Mouse (Mus musculus) stomach, embryonic 15.5 days (tissue): ENCODE measurements around the gene Itih3. TPM values are rescaled to one million over a fixed set of nuclear protein-coding genes. Genes with fewer than 3 reads are reported as not detected.
A peak's percentile ranks its signal among the peaks of the same experiment; 100 is the strongest.

Experiments used
- ATAC-seq: fragments of 200-750 bp; cut with Nextera tagmentation; 2 replicates; pipeline ENCODE4 v1.8.0; 2017; ENCODE audit warnings: low read depth, moderate number of reproducible peaks, moderate TSS enrichment; ENCODE audit not compliant: insufficient read depth, low FRiP score
- H3K27ac ChIP-seq: fragments of 300-500 bp; sonication (generic); 2 replicates; pipeline ENCODE4 v1.5.1; 2015; ENCODE audit warnings: mild to moderate bottlenecking, inconsistent platforms
- H3K27me3 ChIP-seq: fragments of 300-500 bp; sonication (generic); replicated peaks from 2 replicates; pipeline ENCODE4 v1.6.1; 2015; ENCODE audit warnings: inconsistent platforms
- H3K36me3 ChIP-seq: fragments of 300-500 bp; sonication (generic); 2 replicates; pipeline ENCODE4 v1.6.1; 2015; ENCODE audit warnings: inconsistent platforms
- H3K4me1 ChIP-seq: fragments of 300-500 bp; sonication (generic); 2 replicates; pipeline ENCODE4 v1.6.1; 2015; ENCODE audit warnings: inconsistent platforms
- H3K4me2 ChIP-seq: fragments of 300-500 bp; sonication (generic); 2 replicates; pipeline ENCODE4 v1.6.1; 2015; ENCODE audit warnings: mild to moderate bottlenecking, inconsistent platforms
- H3K4me3 ChIP-seq: fragments of 300-500 bp; sonication (generic); replicated peaks from 2 replicates; pipeline ENCODE4 v1.5.1; 2015; ENCODE audit warnings: inconsistent platforms
- H3K9ac ChIP-seq: fragments of 300-500 bp; sonication (generic); 2 replicates; pipeline ENCODE4 v1.6.1; 2015; ENCODE audit warnings: inconsistent platforms
- H3K9me3 ChIP-seq: fragments of 300-500 bp; sonication (generic); 2 replicates; pipeline ENCODE4 v1.6.1; 2016; ENCODE audit warnings: inconsistent platforms
- WGBS: fragments of 180-500 bp; shearing (Covaris S2); methylation state at CpG from one replicate; pipeline ENCODE4 v1.1.7; 2015; 5-methylcytosine and 5-hydroxymethylcytosine counted together
- polyA plus RNA-seq: library from polyadenylated mRNA; unstranded; fragments of >200 nt; fragmentation: Nextera tagmentation; extraction: Ambion mirVana; gene quantifications from 2 replicates; pipeline ENCODE4 v1.2.1, GENCODE M21; 2015

Gene Itih3
- polyA plus RNA-seq, 1 experiment from 2014 or later, result 15.0 TPM

DNA sequence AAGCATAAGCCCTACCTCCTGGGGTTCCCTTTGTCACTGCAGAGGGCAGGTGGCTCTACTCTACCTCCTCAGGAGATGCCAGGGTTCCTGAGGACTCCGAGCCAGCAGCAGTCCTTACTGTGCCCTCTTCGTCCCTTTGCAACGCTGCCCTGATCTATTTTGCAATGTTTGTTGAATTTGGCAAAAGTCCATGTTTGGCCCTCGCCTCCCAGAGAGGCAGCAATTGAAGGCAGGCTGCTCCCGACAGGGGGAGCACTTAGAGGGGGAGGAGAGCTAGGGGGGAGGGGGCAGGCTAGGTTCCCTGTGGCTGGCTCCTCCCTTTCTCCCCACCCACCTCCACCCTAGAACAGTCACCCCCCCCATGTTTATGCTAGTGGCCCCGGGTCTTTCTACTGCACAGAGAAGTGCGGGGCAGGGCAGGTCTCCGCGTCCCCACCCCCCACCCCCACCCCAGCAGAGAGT lies 35.3 kb downstream of the Itih3 start:
- no peak overlapping the region for H3K27ac ChIP-seq
- no peak overlapping the region for H3K4me3 ChIP-seq
- 5% methylated on average over 9 of the region's 9 CpGs for WGBS
- peaks cover 9% of the 10 kb centered on the region for H3K4me1 ChIP-seq
- H3K9ac ChIP-seq, result no peak overlapping the region
- no peaks in the 10 kb centered on the region for H3K9me3 ChIP-seq
- peak; percentile 51 for ATAC-seq
- no peaks in the 10 kb centered on the region for H3K27me3 ChIP-seq
- H3K4me2 ChIP-seq, result peak overlapping the region; percentile 32
- H3K36me3 ChIP-seq, result no peaks in the 10 kb centered on the region

DNA sequence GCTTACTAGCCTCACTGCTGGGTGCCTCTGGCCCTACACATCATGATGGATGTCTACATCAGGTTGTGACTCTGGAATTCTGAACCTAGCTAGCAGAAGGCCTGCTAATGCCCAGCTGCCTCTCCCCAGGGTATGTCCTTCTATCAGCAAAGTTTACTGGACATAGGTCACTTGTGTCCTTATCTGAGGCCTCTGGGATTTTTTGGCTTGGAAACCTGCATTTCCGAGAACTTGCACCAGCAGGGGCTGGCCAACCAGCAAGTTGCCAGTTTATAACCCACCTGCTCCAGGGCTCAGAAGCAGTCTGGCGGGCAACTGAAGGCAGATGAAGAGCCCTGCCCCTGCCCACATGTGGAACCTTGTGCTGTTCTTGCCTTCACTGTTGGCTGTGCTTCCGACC lies 37.4 kb downstream of the Itih3 start, which contains the start of gene Itih4:
Itih4 (plus strand) TSS at position 273 of the 400 bp plus-strand sequence.
- no peak within 1 kb of the TSS for H3K27ac ChIP-seq
- no peak within 1 kb of the TSS for H3K9ac ChIP-seq
- H3K4me2 ChIP-seq, result no peak within 1 kb of the TSS
- 87% methylated on average over 3 of the region's 3 CpGs for WGBS
- no peak for ATAC-seq
- no peaks in the 10 kb centered on the region for H3K36me3 ChIP-seq
- peaks cover 9% of the 10 kb centered on the region for H3K4me1 ChIP-seq
- H3K4me3 ChIP-seq, result no peak within 1 kb of the TSS
- H3K9me3 ChIP-seq, result no peaks in the 10 kb centered on the region
- no peaks in the 10 kb centered on the region for H3K27me3 ChIP-seq

DNA sequence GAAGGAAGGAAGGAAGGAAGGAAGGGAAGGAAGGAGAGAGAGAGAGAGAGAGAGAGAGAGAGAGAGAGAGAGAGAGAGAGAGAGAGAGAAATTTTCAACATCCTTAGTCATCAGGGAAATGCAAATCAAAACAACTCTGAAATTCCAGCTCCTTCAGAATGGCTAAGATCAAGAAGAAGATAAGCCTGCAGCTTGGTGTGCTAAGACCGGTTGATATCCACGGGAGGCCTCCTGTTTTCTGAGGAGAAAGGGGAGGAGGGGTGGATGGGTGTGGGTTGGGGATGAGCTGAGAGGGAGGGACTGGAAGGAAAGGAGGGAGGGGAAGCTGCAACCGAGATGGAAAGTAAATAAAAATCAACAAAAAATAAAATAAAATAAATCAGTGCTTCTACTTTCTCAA lies 38.3 kb downstream of the Itih3 start:
- 9% methylated on average over 3 of the region's 3 CpGs for WGBS
- H3K4me1 ChIP-seq, result peaks cover 9% of the 10 kb centered on the region
- H3K9me3 ChIP-seq, result no peaks in the 10 kb centered on the region
- no peak overlapping the region for H3K4me3 ChIP-seq
- no peaks in the 10 kb centered on the region for H3K27me3 ChIP-seq
- no peaks in the 10 kb centered on the region for H3K36me3 ChIP-seq
- H3K9ac ChIP-seq, result no peak overlapping the region
- no peak for ATAC-seq
- H3K27ac ChIP-seq, result no peak overlapping the region
- no peak overlapping the region for H3K4me2 ChIP-seq

DNA sequence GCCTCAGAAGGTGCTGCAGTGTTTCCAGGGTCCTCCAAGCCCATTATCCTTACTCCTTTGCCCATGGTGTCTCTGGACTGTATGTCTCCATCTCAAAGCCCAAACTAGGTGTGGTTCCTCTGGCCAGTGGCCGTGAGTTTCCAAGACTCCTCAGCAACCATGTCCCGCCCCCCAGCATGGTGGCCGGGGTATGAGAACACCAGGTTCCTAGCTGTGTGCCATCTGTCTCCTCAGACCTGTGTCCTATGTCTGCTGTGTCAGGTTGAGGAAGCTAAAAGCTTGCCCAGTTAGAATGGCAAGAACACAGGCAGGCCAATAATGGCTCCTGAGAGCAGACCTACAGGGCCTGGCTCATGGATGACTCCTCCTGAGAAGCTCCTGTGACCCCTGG lies 41.8 kb downstream of the Itih3 start:
- ATAC-seq, result no peak

DNA sequence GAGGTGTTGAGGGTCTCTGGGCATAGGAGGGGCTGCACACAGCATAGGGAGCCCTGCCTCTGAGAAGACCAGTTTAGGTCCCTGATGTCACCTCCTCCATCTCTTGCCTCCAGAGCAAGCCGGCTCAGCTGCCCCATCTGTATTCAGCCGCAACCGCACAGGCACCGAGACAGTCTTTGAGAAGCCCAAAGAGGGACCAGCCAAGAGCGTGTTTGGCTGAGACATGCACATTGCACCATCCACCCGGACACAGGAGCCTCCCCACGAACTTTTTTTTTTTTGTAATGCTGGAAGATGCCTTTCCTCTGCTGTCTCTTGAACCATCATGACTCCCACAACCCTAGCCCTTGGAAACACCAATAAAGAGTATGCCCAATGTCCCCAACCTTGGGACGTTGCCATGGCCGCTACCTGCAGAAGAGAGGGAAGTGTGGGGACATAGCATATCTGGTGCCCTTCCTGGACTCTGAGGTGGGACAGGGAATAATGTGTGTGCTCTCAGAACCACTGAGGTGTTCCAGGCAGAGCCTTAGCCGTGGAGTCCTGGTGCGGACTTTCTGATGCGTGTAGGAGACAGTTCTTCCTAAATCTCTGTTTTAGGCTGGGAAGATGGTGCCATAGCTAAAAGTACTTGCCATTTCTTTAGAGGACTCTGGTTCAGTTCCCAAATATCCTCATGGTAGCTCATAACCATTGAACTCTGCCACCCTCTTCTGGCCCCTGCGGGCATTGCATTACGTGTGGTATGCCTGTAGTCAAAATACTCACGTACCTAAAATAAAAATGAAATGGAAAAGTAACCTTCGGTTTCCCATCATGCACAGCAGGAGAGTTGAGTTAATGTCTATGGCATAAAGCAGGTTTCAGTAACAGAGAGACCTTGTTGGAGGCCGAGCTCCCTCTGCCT lies 42.5 kb downstream of the Itih3 start:
- Histone ChIP-seq H3K4me2 (no peak overlapping the region), H3K27me3 (no peaks in the 10 kb centered on the region), H3K4me1 (peaks cover 13% of the 10 kb centered on the region; the same call in 1 of the 2 replicates), H3K4me3 (no peak overlapping the region), H3K9ac (no peak overlapping the region), H3K27ac (no peak overlapping the region), H3K36me3 (no peaks in the 10 kb centered on the region; the same call in 1 of the 2 replicates), H3K9me3 (no peaks in the 10 kb centered on the region)
- 82% methylated on average over 17 of the region's 17 CpGs for WGBS
- no peak for ATAC-seq

More for the DNA sequence above, 41.8 kb downstream of the Itih3 start:
- 93% methylated on average over 3 of the region's 3 CpGs for WGBS
- Histone ChIP-seq H3K4me2 (no peak overlapping the region), H3K4me1 (peaks cover 13% of the 10 kb centered on the region; the same call in 1 of the 2 replicates), H3K9me3 (no peaks in the 10 kb centered on the region), H3K27ac (no peak overlapping the region), H3K4me3 (no peak overlapping the region), H3K9ac (no peak overlapping the region), H3K27me3 (no peaks in the 10 kb centered on the region), H3K36me3 (no peaks in the 10 kb centered on the region)

DNA sequence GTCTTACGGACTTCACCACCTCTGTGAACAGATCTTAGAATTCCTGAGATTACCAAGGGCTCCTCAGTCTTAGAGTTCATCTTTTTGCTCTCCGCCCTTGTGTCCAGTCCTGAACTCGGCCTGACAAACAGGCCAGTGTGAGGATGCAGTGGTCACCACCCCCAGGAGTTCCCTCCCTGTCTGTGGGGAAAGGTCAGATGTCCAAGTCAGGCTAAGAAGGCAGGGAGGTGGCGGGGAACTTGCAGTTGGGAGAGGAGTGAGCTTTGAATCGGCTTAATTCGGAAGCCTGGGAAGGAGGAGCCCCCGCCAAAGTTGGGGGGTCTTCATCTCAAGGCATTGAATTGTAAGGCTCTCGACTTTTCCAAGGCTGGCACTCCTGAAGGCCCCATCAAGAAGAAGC lies 43.3 kb downstream of the Itih3 start:
- Histone ChIP-seq H3K4me2 (no peak overlapping the region), H3K9ac (no peak overlapping the region), H3K27me3 (no peaks in the 10 kb centered on the region), H3K27ac (no peak overlapping the region), H3K9me3 (no peaks in the 10 kb centered on the region), H3K4me1 (peaks cover 13% of the 10 kb centered on the region; the same call in 1 of the 2 replicates), H3K4me3 (no peak overlapping the region), H3K36me3 (no peaks in the 10 kb centered on the region; the same call in 1 of the 2 replicates)
- ATAC-seq, result no peak
- 60% methylated on average over 8 of the region's 8 CpGs for WGBS

DNA sequence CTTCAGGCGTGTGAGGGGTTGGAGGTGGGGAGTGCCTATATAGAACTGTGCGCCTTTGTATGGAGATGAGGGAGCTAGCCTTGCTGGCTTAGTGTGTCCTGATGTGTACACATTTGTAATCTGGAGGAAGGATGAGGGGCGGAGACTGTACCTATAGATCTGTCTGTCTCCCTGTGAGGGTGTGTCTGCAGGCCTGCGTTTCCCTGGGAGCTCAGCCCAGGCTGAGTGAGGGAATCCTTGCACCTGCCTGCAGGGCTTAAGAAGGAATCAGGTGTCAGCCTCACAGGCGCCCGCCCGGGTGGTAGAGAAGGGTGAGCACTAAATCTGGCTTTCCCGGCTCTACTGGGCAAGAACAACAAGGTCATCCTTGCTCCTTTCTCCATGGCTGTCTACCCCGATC lies 43.8 kb downstream of the Itih3 start:
- Histone ChIP-seq H3K9ac (no peak overlapping the region), H3K4me3 (no peak overlapping the region)

DNA sequence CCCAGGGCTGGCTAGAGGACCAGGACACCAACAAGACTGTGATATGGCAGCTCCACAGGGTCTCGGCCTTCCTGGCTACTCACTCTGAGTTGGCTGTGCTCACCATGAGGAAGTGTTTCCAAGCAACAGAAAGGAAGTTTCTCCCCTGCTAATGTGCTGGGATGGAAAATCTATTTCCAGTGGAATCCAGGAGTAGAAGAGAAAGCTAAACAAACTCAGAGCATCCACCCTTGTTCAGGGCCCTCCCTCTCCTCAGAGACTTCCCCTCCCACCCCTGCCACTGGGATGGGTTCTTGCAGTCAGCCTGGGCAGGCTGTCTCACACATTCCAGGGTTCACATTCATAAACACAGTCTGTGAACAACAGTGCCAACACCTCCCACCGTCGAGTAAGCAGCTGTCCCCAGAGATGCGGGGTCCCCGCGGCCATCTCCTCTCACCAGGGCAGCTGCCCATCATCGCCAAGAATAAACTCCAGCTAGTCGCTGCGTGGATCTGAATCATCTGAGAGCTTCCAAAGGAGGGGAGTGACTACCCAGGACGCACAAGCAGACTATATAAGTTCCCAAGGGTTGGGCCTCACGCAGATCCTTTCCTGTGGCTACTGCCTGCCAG lies 44.5 kb downstream of the Itih3 start, which contains the start of gene Mustn1:
Mustn1 (plus strand) TSS at position 243 of the 614 bp plus-strand sequence.
- no peak within 1 kb of the TSS for H3K9ac ChIP-seq
- no peak within 1 kb of the TSS for H3K4me3 ChIP-seq
- H3K36me3 ChIP-seq, result no peaks in the 10 kb centered on the region; the same call in 1 of the 2 replicates
- 44% methylated on average over 11 of the region's 11 CpGs for WGBS
- peak within 1 kb of the TSS; percentile 71 for H3K27ac ChIP-seq
- ATAC-seq, result no peak
- no peaks in the 10 kb centered on the region for H3K9me3 ChIP-seq
- H3K4me2 ChIP-seq, result no peak within 1 kb of the TSS
- no peaks in the 10 kb centered on the region for H3K27me3 ChIP-seq
- peaks cover 13% of the 10 kb centered on the region; the same call in 1 of the 2 replicates for H3K4me1 ChIP-seq

More for the DNA sequence above, 43.8 kb downstream of the Itih3 start:
- no peaks in the 10 kb centered on the region for H3K9me3 ChIP-seq
- H3K27ac ChIP-seq, result peak overlapping the region; percentile 71; the same call in 1 of the 2 replicates
- H3K4me1 ChIP-seq, result peaks cover 13% of the 10 kb centered on the region; the same call in 1 of the 2 replicates
- ATAC-seq, result peak; percentile 57
- no peaks in the 10 kb centered on the region for H3K27me3 ChIP-seq
- no peak overlapping the region for H3K4me2 ChIP-seq
- 48% methylated on average over 9 of the region's 9 CpGs for WGBS
- H3K36me3 ChIP-seq, result no peaks in the 10 kb centered on the region; the same call in 1 of the 2 replicates

DNA sequence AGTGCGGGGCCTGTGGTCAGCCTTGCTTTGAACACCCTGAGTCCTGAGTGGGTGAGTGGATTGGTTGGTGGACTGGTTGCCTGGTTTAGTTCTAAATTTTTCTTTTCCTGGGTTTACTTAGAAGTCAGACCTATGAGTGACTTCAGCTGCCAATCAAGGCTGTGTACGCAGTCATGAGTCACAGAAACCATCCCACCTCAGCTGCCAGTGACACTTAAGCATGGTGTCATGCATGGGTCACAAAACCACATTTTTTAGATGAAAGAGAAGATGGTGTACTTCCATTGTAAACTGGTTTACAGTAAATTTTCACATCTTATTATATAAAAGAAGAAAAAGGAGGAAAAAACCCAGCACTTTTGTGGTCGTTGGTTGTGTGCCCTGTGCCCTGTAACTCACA lies 45.7 kb downstream of the Itih3 start:
- Histone ChIP-seq H3K4me2 (no peak overlapping the region), H3K4me1 (peaks cover 13% of the 10 kb centered on the region; the same call in 1 of the 2 replicates), H3K27ac (no peak overlapping the region), H3K4me3 (no peak overlapping the region), H3K9ac (no peak overlapping the region), H3K27me3 (no peaks in the 10 kb centered on the region), H3K9me3 (no peaks in the 10 kb centered on the region), H3K36me3 (no peaks in the 10 kb centered on the region; the same call in 1 of the 2 replicates)
- 94% methylated on average over 3 of the region's 3 CpGs for WGBS
- ATAC-seq, result no peak

DNA sequence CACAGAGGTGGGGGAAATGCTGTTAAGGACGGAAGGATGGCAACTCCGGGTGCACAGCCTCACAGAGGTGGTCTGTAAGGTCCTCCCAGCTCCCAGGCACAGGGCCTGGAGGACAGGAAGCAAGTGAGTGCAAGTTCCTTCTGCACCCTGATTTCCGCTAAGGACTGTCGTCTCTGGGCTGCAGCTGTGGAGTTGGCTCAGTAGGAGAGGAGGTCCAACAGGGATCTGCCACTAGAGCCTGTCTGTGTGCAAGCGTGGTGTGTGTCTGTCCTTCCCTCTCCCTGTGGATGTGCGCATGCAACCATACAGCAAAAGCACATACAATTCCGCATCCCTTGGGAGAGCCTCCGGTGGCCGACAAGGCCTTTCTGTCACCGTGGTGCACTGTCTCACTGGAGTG lies 47.1 kb downstream of the Itih3 start:
- no peak overlapping the region for H3K4me3 ChIP-seq
- no peak overlapping the region for H3K9ac ChIP-seq
- H3K9me3 ChIP-seq, result no peaks in the 10 kb centered on the region
- no peak overlapping the region for H3K4me2 ChIP-seq
- H3K36me3 ChIP-seq, result no peaks in the 10 kb centered on the region; the same call in 1 of the 2 replicates
- 83% methylated on average over 10 of the region's 10 CpGs for WGBS
- no peak for ATAC-seq
- H3K4me1 ChIP-seq, result peaks cover 13% of the 10 kb centered on the region; the same call in 1 of the 2 replicates
- no peaks in the 10 kb centered on the region for H3K27me3 ChIP-seq
- H3K27ac ChIP-seq, result no peak overlapping the region

DNA sequence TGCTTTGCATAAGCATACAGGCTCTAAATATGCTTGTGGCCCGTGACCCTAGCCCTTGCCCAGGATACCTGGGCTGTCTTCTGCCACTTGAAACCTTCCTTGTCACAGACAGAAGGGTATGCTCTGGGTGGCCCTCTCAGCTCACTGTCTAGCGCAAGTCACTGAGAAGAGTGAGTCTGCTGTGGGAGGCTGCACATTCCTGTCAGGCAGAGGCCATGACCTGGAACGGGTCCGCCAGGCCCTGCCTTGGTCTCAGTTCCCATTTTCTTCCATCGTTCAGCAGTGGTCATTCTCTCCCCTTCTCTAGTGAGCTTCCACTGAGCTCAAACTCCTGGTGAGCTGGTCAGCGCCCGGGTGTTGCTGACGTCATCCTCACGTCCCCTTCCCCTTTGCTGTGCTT lies 47.6 kb downstream of the Itih3 start:
- H3K4me1 ChIP-seq, result peaks cover 13% of the 10 kb centered on the region; the same call in 1 of the 2 replicates
- no peak overlapping the region for H3K4me2 ChIP-seq
- H3K36me3 ChIP-seq, result no peaks in the 10 kb centered on the region; the same call in 1 of the 2 replicates
- H3K9ac ChIP-seq, result no peak overlapping the region
- 76% methylated on average over 9 of the region's 9 CpGs for WGBS
- H3K4me3 ChIP-seq, result no peak overlapping the region
- no peak overlapping the region for H3K27ac ChIP-seq
- H3K9me3 ChIP-seq, result no peaks in the 10 kb centered on the region
- H3K27me3 ChIP-seq, result no peaks in the 10 kb centered on the region
- no peak for ATAC-seq
